Mouse (Mus musculus): ENCODE measurements around the gene Gm10964.

GRCm38 (mm10) chr3:103745001-103745770, 6.0 kb downstream of the Gm10964 start:
- no peak for TF ChIP-seq POLR2A (IDR thresholded peaks at IDR 0.05; ENCODE audit: extremely low read depth, insufficient read depth, low read length)
- TF ChIP-seq CTCF (IDR thresholded peaks at IDR 0.05; ENCODE audit: extremely low read depth, insufficient read depth, low read length) = no peak
